Mouse (Mus musculus): ENCODE measurements at regions not wholly inside any gene's neighbourhood (a gene's known extent, or its start where the extent isn't known, plus 50 kb on each side); places are given as distances from the start of the nearest gene placed in this dataset.

- TF ChIP-seq CTCF (IDR thresholded peaks at IDR 0.05), result no peak
- no peak for TF ChIP-seq POLR2A (IDR thresholded peaks at IDR 0.05; ENCODE audit: insufficient read depth, low read depth, low read length)
Measured at GRCm38 (mm10) chr10:23534636-23535035, 184.1 kb upstream of the Eya4 start.
